Mouse (Mus musculus) testis, postnatal 10 days (tissue): ENCODE data around the gene Gm7792.
"Not testable (repeated sequence)": the region's sequence is repeated elsewhere in the genome, so short reads cannot be mapped to it uniquely, and the experiment has no call there.

Source experiments
- DNase-seq: peaks from one replicate; pipeline ENCODE4 v3.0.0; 2021; ENCODE audit warnings: low spot score

The Gm7792 gene

GRCm38 (mm10) chr5:93843476-93843875 lies at the start of gene Gm7792:
TSS of gene Gm7792 (plus strand) at chr5:93843776.
- DNase-seq = not testable (repeated sequence)
